Mouse (Mus musculus) hindbrain, embryonic 12.5 days (tissue): ENCODE data around the gene Atp6v0c. TPM values are rescaled to one million over a fixed set of nuclear protein-coding genes. Genes with fewer than 3 reads are reported as not detected.
"Not testable (repeated sequence)": the region's sequence is repeated elsewhere in the genome, so short reads cannot be mapped to it uniquely, and the experiment has no call there.

Experiments
- ATAC-seq: fragments of 200-750 bp; cut with Nextera tagmentation; 2 replicates; pipeline ENCODE4 v1.8.0; 2017; ENCODE audit warnings: moderate TSS enrichment; ENCODE audit not compliant: low FRiP score
- H3K27ac ChIP-seq: fragments of 300-500 bp; sonication (generic); 2 replicates; pipeline ENCODE4 v1.5.1; 2016; ENCODE audit warnings: mild to moderate bottlenecking
- H3K27me3 ChIP-seq: fragments of 300-500 bp; sonication (generic); 2 replicates; pipeline ENCODE4 v1.6.1; 2016; ENCODE audit warnings: mild to moderate bottlenecking
- H3K36me3 ChIP-seq: fragments of 300-500 bp; sonication (generic); 2 replicates; pipeline ENCODE4 v1.6.1; 2016; ENCODE audit warnings: mild to moderate bottlenecking
- H3K4me1 ChIP-seq: fragments of 300-500 bp; sonication (generic); 2 replicates; pipeline ENCODE4 v1.6.1; 2016
- H3K4me2 ChIP-seq: fragments of 300-500 bp; sonication (generic); replicated peaks from 2 replicates; pipeline ENCODE4 v1.6.1; 2016; ENCODE audit warnings: mild to moderate bottlenecking
- H3K4me3 ChIP-seq: fragments of 300-500 bp; sonication (generic); 2 replicates; pipeline ENCODE4 v1.5.1; 2016; ENCODE audit warnings: mild to moderate bottlenecking
- H3K9ac ChIP-seq: fragments of 300-500 bp; sonication (generic); 2 replicates; pipeline ENCODE4 v1.6.1; 2016; ENCODE audit warnings: mild to moderate bottlenecking, moderate library complexity
- H3K9me3 ChIP-seq: fragments of 300-500 bp; sonication (generic); replicated peaks from 2 replicates; pipeline ENCODE4 v1.6.1; 2016; ENCODE audit warnings: mild to moderate bottlenecking
- whole genome bisulfite sequencing: fragments of 180-500 bp; shearing (Covaris S2); methylation state at CpG from one replicate; pipeline ENCODE4 v1.1.7; 2016; 5-methylcytosine and 5-hydroxymethylcytosine counted together
- polyA plus RNA-seq: library from polyadenylated mRNA; unstranded; fragments of >200 nt; fragmentation: Nextera tagmentation; extraction: Ambion mirVana; gene quantifications from 2 replicates; pipeline ENCODE4 v1.2.1, GENCODE M21; 2016

Gene Atp6v0c
- polyA plus RNA-seq, 1 experiment from 2014 or later: 595 TPM

- Histone ChIP-seq H3K27ac (no peak overlapping the region), H3K27me3 (no peaks in the 10 kb centered on the region), H3K4me1 (peaks cover 9% of the 10 kb centered on the region), H3K4me3 (no peak overlapping the region), H3K36me3 (0 out of 2 replicates have a peak, but pooled peaks cover 8% of the 10 kb centered on the region), H3K9ac (no peak overlapping the region), H3K4me2 (peak overlapping the region; percentile 62), H3K9me3 (no peaks in the 10 kb centered on the region)
- ATAC-seq: no peak
- WGBS: 21% methylated on average over 7 of the region's 7 CpGs
Observed at GRCm38 (mm10) chr17:24151382-24151781, 18.1 kb downstream of the Atp6v0c start.

DNA sequence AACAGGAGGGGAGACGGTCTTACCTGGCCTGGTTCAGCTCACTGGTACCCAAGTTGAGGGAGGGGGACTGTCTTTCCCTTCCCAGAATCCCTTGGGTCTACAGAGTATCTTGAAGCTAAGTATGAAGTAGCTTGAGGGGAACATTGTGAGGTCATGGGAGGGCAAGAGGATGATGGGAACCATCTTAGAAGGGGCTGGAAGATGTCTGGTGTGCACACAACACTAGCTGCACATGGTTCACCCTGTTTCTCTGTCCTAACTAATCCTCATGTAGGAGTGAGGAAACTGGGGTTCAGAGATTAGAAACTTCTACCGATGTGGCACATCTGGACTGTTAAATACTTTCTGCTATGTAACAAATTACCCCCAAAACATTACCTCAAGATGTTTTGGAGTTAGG is 18.7 kb downstream of the Atp6v0c start, which contains the start of gene Pdpk1:
TSS of gene Pdpk1 (minus strand) at position 101 of the 400 bp plus-strand sequence.
- H3K9me3 ChIP-seq: no peaks in the 10 kb centered on the region
- peak within 1 kb of the TSS; percentile 38; the same call in 1 of the 2 replicates for H3K9ac ChIP-seq
- ATAC-seq: no peak
- 0 out of 2 replicates have a peak, but pooled peaks cover 4% of the 10 kb centered on the region for H3K36me3 ChIP-seq
- 80% methylated on average over 2 of the region's 2 CpGs for WGBS
- H3K4me1 ChIP-seq: peaks cover 9% of the 10 kb centered on the region
- peak within 1 kb of the TSS; percentile 30 for H3K4me3 ChIP-seq
- peak within 1 kb of the TSS; percentile 62 for H3K4me2 ChIP-seq
- no peaks in the 10 kb centered on the region for H3K27me3 ChIP-seq
- no peak within 1 kb of the TSS for H3K27ac ChIP-seq

GRCm38 (mm10) chr17:24149421-24149820 is 20.1 kb downstream of the Atp6v0c start:
- WGBS: 87% methylated on average over 7 of the region's 7 CpGs
- Histone ChIP-seq H3K4me3 (no peak overlapping the region), H3K27me3 (no peaks in the 10 kb centered on the region), H3K4me1 (peaks cover 9% of the 10 kb centered on the region), H3K36me3 (no peaks in the 10 kb centered on the region), H3K9ac (no peak overlapping the region), H3K4me2 (no peak overlapping the region), H3K9me3 (no peaks in the 10 kb centered on the region), H3K27ac (no peak overlapping the region)
- ATAC-seq: no peak

DNA sequence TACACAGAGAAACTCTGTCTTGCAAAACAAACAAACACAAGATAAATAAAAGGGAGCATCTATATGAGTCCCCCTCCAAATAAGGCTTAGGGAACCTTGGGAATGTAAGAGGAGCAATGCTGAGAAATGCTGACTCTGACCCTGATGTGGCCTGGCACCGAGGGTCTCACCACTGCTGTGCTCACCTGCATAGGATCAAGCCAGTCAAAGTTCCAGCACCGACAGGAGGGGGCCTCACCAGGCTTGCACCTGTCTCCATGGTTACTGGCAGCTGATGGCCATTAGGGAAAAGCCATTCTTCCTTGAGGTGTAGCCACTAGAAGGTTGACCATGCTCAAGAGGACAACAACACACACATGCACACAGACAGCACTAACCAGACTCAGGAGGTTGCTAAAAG is 26.6 kb downstream of the Atp6v0c start:
- ATAC-seq: no peak
- 47% methylated on average over 2 of the region's 2 CpGs for WGBS
- H3K27ac ChIP-seq: no peak overlapping the region
- H3K4me3 ChIP-seq: no peak overlapping the region; the same call in 1 of the 2 replicates
- no peaks in the 10 kb centered on the region for H3K36me3 ChIP-seq
- no peak overlapping the region for H3K4me2 ChIP-seq
- no peak overlapping the region for H3K9ac ChIP-seq
- H3K4me1 ChIP-seq: peaks cover 20% of the 10 kb centered on the region
- H3K27me3 ChIP-seq: no peaks in the 10 kb centered on the region
- no peaks in the 10 kb centered on the region for H3K9me3 ChIP-seq

DNA sequence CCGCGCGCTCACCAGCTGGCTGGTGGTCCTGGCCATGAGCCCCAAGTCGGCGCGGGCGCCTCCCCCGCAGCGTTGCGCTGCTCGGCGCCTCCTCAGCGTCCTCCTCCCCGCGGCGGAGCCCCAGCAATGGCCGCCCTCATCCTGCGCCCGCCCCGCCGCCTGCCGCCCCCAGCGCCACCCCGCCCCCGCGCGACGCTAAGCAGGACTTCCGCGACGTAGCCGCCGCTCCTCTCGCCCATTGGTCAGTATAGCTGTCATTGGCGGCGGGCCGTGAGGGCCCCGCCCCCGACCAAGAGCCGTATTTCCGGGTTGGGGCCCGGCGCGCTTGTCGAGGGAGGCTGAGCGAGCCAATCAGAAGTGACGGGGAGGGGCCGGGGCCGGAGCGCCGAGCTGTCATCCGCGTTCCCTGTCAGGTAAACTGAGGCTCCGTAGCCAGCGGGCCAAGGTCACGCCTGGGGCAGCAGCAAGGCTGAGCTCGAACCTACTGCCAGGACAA is 28.0 kb downstream of the Atp6v0c start:
- WGBS: under 1% methylated on average over 50 of the region's 57 CpGs
- Histone ChIP-seq H3K27ac (peak overlapping the region; percentile 83), H3K36me3 (no peaks in the 10 kb centered on the region), H3K4me2 (peak overlapping the region; percentile 96), H3K4me3 (peak overlapping the region; percentile 91), H3K4me1 (peaks cover 22% of the 10 kb centered on the region), H3K9ac (peak overlapping the region; percentile 88), H3K27me3 (no peaks in the 10 kb centered on the region), H3K9me3 (no peaks in the 10 kb centered on the region)
- ATAC-seq: peak; percentile 99

- Histone ChIP-seq H3K9ac (peak overlapping the region; percentile 88), H3K27ac (peak overlapping the region; percentile 83), H3K27me3 (no peaks in the 10 kb centered on the region), H3K36me3 (no peaks in the 10 kb centered on the region), H3K4me2 (peak overlapping the region; percentile 96), H3K4me3 (peak overlapping the region; percentile 91), H3K4me1 (peaks cover 22% of the 10 kb centered on the region), H3K9me3 (no peaks in the 10 kb centered on the region)
- ATAC-seq: peak; percentile 36
- WGBS: 2% methylated on average over 40 of the region's 43 CpGs
Observed at GRCm38 (mm10) chr17:24140845-24141424, 28.6 kb downstream of the Atp6v0c start.

GRCm38 (mm10) chr17:24139968-24140367 is 29.5 kb downstream of the Atp6v0c start:
- H3K4me2 ChIP-seq: peak overlapping the region; percentile 96
- H3K36me3 ChIP-seq: no peaks in the 10 kb centered on the region
- H3K27ac ChIP-seq: no peak overlapping the region
- H3K27me3 ChIP-seq: no peaks in the 10 kb centered on the region
- no peak for ATAC-seq
- 89% methylated on average over 4 of the region's 4 CpGs for WGBS
- H3K9me3 ChIP-seq: no peaks in the 10 kb centered on the region
- peaks cover 22% of the 10 kb centered on the region for H3K4me1 ChIP-seq
- H3K4me3 ChIP-seq: peak overlapping the region; percentile 91; the same call in 1 of the 2 replicates
- peak overlapping the region; percentile 88 for H3K9ac ChIP-seq

GRCm38 (mm10) chr17:24139256-24139655 is 30.2 kb downstream of the Atp6v0c start:
- no peak overlapping the region for H3K4me3 ChIP-seq
- H3K27me3 ChIP-seq: no peaks in the 10 kb centered on the region
- no peak overlapping the region for H3K9ac ChIP-seq
- 89% methylated on average over 3 of the region's 3 CpGs for WGBS
- H3K4me2 ChIP-seq: no peak overlapping the region
- ATAC-seq: no peak
- peaks cover 22% of the 10 kb centered on the region for H3K4me1 ChIP-seq
- H3K27ac ChIP-seq: no peak overlapping the region
- H3K36me3 ChIP-seq: no peaks in the 10 kb centered on the region
- no peaks in the 10 kb centered on the region for H3K9me3 ChIP-seq

DNA sequence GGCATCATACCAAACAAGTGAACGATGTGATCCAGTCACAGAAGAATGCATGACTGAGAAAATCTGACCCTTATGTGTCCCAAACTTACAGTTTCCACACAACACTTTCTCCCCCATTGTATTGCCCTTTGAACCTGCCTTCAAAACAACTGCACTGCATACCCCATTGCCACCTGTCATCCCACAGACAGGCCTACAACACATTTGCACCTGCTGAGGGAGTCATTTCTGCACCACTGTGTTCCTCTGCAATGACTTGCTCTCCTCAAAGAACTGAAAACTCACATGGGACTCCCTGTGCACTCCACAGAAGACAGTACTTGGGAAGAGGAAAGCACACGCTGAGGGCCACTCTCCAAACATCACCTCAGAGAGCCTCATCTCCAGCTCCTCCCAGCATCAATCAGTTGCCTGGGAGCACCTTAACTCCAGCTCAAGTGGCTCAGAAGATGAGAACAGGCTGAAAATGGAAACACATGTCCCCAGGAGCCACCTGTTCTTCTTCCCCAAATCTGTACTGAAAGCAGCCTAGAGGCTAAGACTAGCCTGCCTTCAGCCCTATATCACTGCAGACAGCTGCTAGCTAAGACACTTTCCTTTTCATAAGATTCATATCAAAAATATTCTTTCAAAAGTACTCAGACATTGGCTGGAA is 32.1 kb downstream of the Atp6v0c start:
- Histone ChIP-seq H3K4me1 (peaks cover 21% of the 10 kb centered on the region), H3K9me3 (no peaks in the 10 kb centered on the region), H3K9ac (no peak overlapping the region), H3K36me3 (no peaks in the 10 kb centered on the region), H3K27me3 (no peaks in the 10 kb centered on the region), H3K4me3 (no peak overlapping the region), H3K4me2 (no peak overlapping the region), H3K27ac (no peak overlapping the region)
- no peak for ATAC-seq
- WGBS: 84% methylated on average over 2 of the region's 2 CpGs

GRCm38 (mm10) chr17:24134062-24134461 is 35.4 kb downstream of the Atp6v0c start:
- Histone ChIP-seq H3K27ac (no peak overlapping the region), H3K36me3 (no peaks in the 10 kb centered on the region), H3K9me3 (no peaks in the 10 kb centered on the region), H3K4me1 (0 out of 2 replicates have a peak, but pooled peaks cover 4% of the 10 kb centered on the region), H3K9ac (no peak overlapping the region), H3K27me3 (no peaks in the 10 kb centered on the region), H3K4me3 (no peak overlapping the region), H3K4me2 (no peak overlapping the region)
- ATAC-seq: no peak

- H3K4me2 ChIP-seq, H3K27ac ChIP-seq, H3K4me1 ChIP-seq, H3K4me3 ChIP-seq, H3K36me3 ChIP-seq, ATAC-seq, H3K27me3 ChIP-seq, H3K9me3 ChIP-seq, H3K9ac ChIP-seq: not testable (repeated sequence)
- 92% methylated on average over 4 of the region's 4 CpGs for WGBS
Observed at GRCm38 (mm10) chr17:24132919-24133318, 36.6 kb downstream of the Atp6v0c start.

DNA sequence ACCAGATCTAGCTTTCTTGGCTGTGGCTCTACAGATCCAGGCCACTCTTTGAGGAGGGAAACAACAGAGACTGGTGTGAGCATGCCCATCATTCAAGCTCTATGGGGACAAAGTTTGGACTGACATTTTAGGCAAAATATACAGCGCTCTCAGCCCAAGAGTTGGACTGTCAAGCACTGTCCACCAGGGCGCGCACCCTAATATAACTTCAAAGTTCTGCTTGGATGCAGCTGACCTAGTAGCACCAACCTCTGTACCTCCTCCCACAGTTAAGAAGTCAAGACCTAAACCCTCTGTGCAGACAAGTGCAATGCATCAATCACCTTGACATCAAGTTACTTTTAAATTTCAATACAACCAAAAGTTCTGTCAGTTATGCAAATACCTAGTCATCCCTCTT is 37.9 kb downstream of the Atp6v0c start:
- H3K4me3 ChIP-seq: no peak overlapping the region
- no peak for ATAC-seq

More for the DNA sequence above, 37.9 kb downstream of the Atp6v0c start:
- Histone ChIP-seq H3K27ac (no peak overlapping the region), H3K9me3 (no peaks in the 10 kb centered on the region), H3K27me3 (no peaks in the 10 kb centered on the region), H3K4me1 (0 out of 2 replicates have a peak, but pooled peaks cover 2% of the 10 kb centered on the region), H3K4me2 (no peak overlapping the region), H3K9ac (no peak overlapping the region), H3K36me3 (no peaks in the 10 kb centered on the region)
- WGBS: 86% methylated on average over 3 of the region's 3 CpGs
